Mouse (Mus musculus) 3134 (cell line): ENCODE measurements around the gene Ndufb5.
"Not testable (repeated sequence)": the region's sequence is repeated elsewhere in the genome, so short reads cannot be mapped to it uniquely, and the experiment has no call there.

Source experiments
- DNase-seq: peaks from one replicate; pipeline ENCODE4 v3.0.0-alpha.2; 2011; ENCODE audit warnings: low spot score; ENCODE audit not compliant: insufficient read length; ENCODE audit errors: extremely low read depth

Ndufb5 gene

DNA sequence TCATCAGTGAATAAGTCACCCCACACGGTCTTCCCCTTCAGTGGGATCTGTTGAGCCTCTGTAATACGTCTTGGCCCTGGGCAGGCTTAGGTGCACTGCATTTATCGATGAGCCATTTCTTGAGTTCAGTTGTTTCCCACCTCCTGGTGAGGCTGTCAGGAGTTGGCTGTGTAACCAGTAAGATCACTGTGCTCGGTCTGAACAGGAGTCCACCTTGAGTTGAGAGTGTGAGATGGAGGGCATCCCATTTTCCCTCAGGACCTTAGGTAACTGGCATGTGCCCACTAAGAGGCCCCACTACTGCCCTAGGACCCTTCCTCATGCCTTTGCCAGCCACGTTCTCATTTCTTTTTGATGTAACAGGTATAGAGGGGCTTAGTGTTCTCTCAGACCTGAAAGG is 10.8 kb upstream of the Ndufb5 start:
- no peak for DNase-seq

DNA sequence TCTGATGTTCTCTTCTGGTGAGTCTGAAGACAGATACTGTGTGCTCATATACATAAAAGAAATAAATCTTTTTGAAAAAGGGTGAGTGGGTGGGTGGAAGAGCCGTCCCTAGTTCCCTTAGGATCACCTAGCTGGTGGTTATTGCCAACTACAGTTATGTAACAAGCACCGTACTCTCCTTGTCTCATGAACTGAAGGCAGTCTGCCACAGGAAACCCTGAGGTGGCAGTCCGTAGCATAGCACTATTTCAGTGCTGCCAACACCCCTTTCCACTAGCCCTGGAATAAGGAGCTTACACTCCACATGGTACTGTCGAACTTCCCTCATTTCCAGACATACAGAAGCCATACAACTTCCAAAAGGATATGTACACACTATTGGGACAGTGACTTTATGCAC is 8.9 kb upstream of the Ndufb5 start:
- no peak for DNase-seq

DNA sequence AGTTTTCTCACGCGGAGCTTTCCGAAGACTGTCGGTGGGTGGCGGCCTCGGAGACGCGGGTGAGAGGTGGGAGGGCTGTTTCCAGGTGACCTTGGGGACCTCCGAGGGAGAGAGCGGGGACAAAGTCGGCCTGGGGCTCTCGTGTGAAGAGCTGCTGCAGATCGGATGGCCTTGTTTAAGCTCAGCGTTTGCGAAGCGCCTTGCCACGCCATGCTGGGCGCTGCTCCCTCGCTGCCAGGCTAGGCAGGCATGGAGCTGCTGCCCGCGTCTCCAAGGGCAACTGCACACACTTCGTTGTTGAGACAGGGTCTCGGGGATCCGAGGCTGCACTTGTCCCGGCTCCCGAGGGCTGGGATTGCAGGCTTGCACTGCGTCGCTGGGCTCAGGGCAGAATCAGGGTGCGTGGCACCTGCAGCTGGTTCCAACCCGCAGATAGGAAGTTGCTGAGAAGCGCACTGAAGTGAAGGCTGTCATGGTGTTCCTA is 424 bp downstream of the Ndufb5 start, which contains the start of gene Mrpl47:
Gene Mrpl47 (minus strand): TSS at position 434 of the 484 bp plus-strand sequence.
- no peak for DNase-seq

DNA sequence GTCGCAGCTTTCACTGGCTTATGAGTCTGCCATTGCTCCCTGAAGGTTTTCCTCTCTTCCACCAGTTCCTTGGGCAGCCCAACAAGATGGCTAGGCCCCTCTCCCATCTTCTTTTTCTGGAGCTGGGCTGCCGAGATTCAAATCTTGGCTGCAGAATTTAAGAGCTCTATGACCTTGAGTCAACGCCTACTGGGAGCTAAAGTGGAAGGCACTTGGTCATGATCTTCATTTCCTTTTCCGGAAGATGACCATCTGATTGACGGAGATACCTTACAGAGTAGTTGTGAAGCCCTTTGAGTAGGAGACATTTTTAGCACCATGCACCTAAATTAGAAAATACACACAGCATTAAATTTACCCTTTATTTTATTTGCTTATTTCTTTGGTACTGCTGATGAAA is 1.8 kb downstream of the Ndufb5 start:
- DNase-seq: no peak

DNA sequence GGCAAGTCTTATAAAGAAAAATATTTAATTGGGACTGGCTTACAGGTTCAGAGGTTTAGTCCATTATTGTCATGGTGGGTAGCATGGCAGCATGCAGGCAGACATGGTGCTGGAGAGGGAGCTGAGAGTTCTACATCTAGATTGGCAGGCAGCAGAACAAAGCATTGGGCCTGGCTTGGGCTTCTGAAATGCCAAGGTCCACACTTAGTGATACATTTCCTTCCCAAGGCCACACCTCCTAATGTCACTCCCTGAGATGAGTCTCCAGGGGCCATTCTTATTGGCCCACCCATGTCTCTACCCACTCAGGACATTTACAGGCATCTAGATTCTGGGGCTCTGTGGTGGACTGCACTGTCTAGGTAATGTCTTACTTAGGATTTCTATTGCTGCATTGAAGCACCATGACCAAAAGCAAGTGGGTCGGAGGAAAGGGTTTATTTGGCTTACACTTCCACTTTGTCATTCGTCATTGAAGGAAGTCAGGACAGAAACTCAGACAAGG is 5.5 kb downstream of the Ndufb5 start:
- no peak for DNase-seq

DNA sequence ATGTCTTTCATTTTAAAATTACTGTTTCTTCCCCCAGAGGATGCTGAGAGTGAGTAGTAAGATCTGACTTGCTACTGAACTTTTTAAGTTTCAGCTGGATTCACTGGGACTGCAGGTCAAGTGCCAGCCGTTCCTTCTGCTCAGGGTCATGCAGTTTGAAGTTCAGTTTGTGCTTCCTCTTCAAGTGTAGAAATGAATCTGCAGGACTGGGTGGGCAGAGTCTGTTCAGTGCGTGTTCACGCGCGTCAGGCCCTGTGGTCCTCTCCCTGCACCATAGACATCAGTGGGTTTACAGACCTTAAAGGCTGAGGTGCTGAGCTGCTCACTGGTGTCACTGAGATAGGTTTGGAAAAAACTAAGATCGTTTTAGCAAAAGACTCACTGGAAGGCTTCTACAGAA is 8.2 kb downstream of the Ndufb5 start:
- DNase-seq: no peak

DNA sequence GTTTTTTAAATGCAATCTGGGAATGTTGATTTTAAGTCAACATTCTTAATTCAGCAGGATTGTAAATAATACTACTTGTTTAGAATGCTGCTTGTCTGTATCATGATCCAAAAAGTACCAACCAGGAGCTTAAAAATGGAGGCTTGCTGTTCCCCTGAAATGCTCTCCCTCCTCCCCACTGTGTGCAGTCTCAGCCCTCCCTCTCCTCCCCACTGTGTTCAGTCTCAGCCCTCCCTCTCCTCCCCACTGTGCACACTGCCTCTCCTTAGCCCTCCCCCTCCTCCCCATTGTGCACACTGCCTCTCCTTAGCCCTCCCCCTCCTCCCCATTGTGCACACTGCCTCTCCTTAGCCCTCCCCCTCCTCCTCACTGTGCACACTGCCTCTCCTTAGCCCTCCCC is 8.6 kb downstream of the Ndufb5 start:
- not testable (repeated sequence) for DNase-seq

DNA sequence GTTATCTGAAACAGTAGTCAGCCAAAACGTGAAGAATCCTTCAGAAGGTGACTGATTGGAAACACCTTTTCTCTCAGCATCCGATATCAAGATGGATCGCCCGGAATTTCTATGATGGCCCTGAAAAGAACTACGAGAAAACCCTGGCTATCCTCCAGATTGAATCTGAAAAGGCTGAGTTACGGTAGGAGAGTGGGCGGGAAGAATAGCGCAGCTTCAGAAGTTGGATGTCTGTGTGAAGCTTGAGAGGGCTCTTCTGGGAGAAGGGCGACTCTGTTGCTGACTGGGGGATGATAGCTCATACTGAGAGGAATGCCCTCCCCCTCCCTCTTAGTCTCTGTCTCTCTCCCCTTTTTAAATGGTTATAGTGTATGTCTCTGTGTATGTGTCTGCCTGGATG is 11.6 kb downstream of the Ndufb5 start:
- DNase-seq: no peak

DNA sequence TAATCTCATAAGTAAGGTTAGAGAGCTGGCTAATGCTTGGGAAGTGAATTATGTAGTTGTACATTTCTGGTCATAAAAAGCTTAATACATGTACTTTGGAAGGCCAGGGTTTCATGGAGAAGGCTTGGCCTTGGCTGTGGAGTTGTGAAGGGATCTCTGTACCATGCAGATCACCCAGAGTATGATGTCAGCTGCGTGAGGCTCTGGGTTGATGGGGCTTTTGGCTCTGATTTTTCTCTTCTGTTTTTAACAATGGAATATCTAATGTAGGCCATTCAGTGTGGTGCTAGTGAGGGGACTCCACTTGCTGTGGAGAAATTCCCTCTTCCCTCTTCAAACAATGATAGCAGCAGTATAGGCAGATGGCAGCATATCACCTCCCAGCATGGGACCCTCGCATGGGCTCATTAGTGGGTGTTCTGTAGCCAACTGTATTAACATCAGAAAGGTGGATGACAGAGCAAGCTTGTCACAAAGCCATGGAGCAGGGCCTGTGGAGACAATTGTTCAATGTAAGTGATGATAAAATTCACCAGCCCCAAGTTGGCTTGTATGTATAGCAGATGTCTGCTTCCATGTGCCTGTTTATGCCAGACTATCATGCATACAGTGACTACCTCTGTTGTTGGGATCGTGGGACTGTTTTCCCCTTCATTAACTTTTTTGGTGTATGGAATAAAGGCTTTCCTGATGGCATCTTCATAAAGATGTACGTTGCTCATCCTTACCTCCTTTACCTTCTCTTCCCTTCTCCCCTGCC is 13.2 kb downstream of the Ndufb5 start:
- DNase-seq: no peak

DNA sequence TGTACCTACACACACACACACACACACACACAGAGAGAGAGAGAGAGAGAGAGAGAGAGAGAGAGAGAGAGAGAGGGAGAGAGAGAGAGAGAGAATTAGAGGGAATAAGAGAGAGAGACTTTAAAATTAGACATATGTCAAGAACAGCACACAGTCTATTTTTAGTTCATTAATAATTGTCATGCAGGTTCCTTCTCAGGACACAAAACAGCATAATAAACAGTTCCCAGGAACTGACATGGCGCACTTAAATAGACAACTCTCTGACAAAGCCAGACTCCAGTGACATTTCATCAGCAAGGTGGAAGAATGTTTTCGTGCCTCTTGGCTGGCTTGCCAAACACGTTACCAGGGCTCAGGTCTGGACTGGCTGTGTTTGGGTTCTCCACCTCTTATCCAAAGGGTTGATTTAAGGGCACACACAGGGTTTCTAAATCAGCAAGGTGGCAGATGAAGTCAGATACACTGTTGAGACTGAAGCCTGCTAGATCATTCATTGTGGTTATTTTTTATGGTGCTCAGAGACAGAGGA is 17.7 kb downstream of the Ndufb5 start:
- no peak for DNase-seq

DNA sequence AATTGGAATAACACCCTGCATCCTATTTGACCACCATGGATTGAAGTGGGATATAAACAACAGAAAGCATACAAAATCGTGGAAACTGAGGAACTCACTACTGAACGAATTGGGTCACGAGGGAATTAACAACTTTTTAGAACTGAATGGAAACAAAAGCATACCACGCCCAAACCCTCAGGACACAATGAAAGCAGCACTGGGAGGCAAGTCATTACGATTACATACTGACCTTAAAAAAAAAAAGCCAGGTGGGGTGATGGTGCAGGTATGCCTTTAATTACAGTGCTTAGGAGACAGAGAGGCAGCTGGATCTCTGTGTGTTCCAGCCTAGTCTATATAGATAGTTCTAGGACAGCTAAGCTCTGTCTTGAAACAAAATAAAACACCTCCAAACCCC is 22.4 kb downstream of the Ndufb5 start:
- no peak for DNase-seq

DNA sequence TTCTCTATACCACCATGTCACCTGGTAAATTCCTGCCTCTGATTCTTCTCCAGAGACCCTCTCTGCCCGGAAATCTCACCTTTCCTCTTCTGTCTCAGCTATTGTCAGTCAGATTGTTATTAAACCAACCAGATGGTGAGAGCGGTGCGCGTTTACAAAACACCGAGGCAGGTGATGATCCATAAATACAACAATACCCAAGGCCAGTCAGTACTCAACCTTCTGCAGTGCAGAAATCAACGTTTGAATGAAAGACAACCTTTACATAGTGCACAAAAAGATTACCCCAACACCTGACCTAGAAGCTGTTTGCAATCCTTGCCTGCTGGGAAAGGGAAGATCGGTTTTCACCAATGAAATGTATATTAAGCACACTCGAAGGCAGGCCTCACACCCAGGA is 26.2 kb downstream of the Ndufb5 start:
- DNase-seq: no peak

DNA sequence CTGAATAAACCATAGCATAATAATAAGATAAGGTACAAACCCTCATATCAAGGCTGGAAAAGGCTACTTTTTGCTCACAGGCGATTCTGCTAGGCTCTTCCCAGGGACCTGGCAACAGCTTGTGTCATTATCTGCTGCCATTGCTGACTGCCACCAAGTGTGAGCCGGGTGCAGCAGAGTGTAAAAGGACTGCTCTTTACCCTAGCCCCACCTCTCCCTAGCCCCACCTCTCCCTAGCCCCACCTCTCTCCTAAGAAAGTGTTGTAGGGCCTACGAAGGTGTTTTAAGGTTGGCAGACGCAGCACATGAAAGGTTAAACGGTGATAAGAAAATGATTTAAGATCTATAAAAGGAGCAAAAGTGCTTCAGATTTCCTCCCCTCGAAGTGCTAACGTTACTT is 27.1 kb downstream of the Ndufb5 start:
- no peak for DNase-seq

DNA sequence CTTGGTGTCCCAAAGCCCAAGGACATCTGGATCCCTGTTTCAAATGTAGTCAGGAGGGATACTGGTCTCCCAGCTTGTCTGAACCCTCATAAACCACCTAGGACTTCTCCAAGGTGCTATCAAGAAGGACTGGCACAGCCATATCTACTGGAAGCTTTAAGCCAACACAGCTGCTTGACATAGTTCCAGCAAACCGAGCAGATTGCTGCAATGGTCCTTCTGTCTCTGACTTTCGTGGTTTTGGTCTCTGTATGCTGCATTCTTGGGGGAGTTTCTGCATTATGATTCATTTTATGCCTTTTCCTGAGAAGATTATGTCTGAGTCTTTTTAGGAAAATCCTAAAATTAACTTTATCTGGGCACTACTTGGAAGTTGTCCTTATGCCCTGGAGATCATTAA is 34.0 kb downstream of the Ndufb5 start:
- no peak for DNase-seq
